Mouse (Mus musculus): ENCODE results near the gene Psmb8.

- TF ChIP-seq CEBPB (IDR thresholded peaks at IDR 0.05; ENCODE audit: insufficient read depth, poor library complexity, severe bottlenecking): no peak
- TF ChIP-seq POLR2A (IDR thresholded peaks at IDR 0.05; ENCODE audit: insufficient read length, low read depth): no peak
- TF ChIP-seq MAX (IDR thresholded peaks at IDR 0.05; ENCODE audit: low read depth): no peak
- no peak for TF ChIP-seq TCF12 (IDR thresholded peaks at IDR 0.05; ENCODE audit: insufficient read depth, poor library complexity, severe bottlenecking)
- TF ChIP-seq MYOD1 (IDR thresholded peaks at IDR 0.05; ENCODE audit: control insufficient read depth in 1 of 3, insufficient read length in 2 of 3, low read depth in 2 of 3): no peak
- TF ChIP-seq MYOG (IDR thresholded peaks at IDR 0.05; ENCODE audit: control insufficient read depth in 1 of 3, insufficient read depth in 1 of 3, insufficient read length in 2 of 3, low read depth in 2 of 3): no peak
- TF ChIP-seq SRF (IDR thresholded peaks at IDR 0.05; ENCODE audit: control insufficient read depth, insufficient read length, low read depth): no peak
- no peak for TF ChIP-seq E2F4 (IDR thresholded peaks at IDR 0.05; ENCODE audit: insufficient read depth)
These were observed 21.2 kb downstream of the Psmb8 start for GRCm38 (mm10) chr17:34218675-34219074.
